Mouse (Mus musculus) megakaryocyte, embryonic 14.5 days (primary cell): ENCODE measurements at regions not wholly inside any gene's neighbourhood (a gene's known extent, or its start where the extent isn't known, plus 50 kb on each side); places are given as distances from the start of the nearest gene placed in this dataset.

Experiments used
- H3K27me3 ChIP-seq: replicated peaks from 2 replicates; pipeline ENCODE3; 2012; ENCODE audit warnings: inconsistent platforms
- H3K36me3 ChIP-seq: replicated peaks from 2 replicates; pipeline ENCODE3; 2012; ENCODE audit warnings: low read length, inconsistent platforms, mixed read lengths
- H3K4me1 ChIP-seq: 2 replicates; pipeline ENCODE4 v1.6.1; 2012; ENCODE audit warnings: inconsistent platforms
- H3K4me3 ChIP-seq: replicated peaks from 2 replicates; pipeline ENCODE3; 2012; ENCODE audit warnings: moderate library complexity, mild to moderate bottlenecking, inconsistent platforms
- H3K9me3 ChIP-seq: 2 replicates; pipeline ENCODE4 v1.6.1; 2012; ENCODE audit warnings: inconsistent platforms
- FLI1 ChIP-seq: IDR thresholded peaks from 2 replicates; pipeline ENCODE4 v1.6.1; 2012; ENCODE audit warnings: low read length, inconsistent platforms, mixed read lengths
- GATA1 ChIP-seq: IDR thresholded peaks from 3 replicates; pipeline ENCODE4 v1.6.1; 2012; ENCODE audit warnings: mixed read lengths, low read length, inconsistent platforms, borderline replicate concordance

DNA sequence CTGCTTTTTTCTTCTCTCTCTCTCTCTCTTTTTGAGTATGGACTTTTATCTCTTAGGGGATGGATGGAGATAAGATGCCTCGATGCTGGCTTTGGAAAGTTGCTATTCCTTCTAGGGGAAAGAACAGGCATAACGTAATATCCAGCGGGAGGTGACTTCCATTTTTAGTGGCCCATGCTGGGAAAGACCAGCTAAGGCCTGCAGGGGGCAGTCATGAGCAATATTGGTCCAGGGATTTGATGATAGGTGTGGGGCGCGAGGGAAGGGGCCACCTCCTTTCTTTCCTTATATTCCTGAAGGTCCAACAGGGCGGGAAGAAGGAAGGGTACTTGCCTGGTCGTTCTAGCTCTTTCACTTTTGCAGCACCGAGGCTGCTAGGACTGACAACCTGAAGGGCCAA, 160.8 kb downstream of the Etnk1 start:
- H3K4me3 ChIP-seq: no peak overlapping the region
- no peaks in the 10 kb centered on the region for H3K36me3 ChIP-seq
- H3K27me3 ChIP-seq: no peaks in the 10 kb centered on the region
- H3K4me1 ChIP-seq: peaks cover 12% of the 10 kb centered on the region; the same call in 1 of the 2 replicates
- TF ChIP-seq FLI1 (no peak), GATA1 (no peak)
- peaks cover 25% of the 10 kb centered on the region for H3K9me3 ChIP-seq

DNA sequence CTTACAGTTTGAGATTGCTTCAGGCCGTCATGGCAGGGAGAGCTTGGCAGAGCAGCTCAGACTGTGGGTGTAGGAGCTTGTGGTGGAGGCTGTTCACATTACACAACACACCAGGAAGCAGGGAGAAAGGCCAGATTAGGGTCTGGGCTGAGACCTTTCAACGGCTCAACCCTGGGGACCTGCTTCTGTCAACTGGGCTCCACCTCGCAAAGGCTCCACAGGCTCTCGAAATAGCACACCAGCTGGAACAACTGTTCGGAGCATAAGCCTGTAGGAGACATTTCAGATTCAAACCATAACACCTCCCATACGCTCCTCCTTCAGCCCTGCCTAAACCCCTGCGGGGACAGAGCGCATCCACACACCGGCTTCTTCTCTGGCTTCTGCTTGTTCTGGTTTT, 161.2 kb downstream of the Etnk1 start:
- Histone ChIP-seq H3K27me3 (no peaks in the 10 kb centered on the region), H3K36me3 (no peaks in the 10 kb centered on the region), H3K4me1 (peaks cover 12% of the 10 kb centered on the region; the same call in 1 of the 2 replicates), H3K9me3 (peaks cover 25% of the 10 kb centered on the region), H3K4me3 (no peak overlapping the region)
- no peak for TF ChIP-seq GATA1
- TF ChIP-seq FLI1: no peak

DNA sequence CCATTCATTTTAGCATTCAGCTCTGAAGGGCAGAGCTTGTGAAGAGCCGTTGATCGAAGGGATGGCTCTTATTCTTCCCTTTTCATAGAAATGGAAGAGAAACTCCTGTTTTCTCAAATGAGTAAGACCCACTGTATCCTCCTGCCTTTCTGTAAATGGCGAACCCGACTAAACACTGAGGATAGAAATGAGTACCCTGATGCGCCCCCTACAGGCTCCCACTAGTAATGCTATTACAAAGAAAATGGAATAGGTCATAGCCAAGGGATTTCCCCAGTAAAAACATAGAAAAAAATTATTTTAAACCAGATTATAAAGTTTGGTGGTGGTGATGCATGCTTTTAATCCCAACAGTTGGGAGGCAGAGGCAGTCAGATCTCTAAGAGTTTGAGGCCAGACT, 162.1 kb downstream of the Etnk1 start:
- Histone ChIP-seq H3K4me1 (peaks cover 13% of the 10 kb centered on the region; the same call in 1 of the 2 replicates), H3K27me3 (no peaks in the 10 kb centered on the region), H3K9me3 (peaks cover 25% of the 10 kb centered on the region), H3K4me3 (no peak overlapping the region), H3K36me3 (no peaks in the 10 kb centered on the region)
- TF ChIP-seq GATA1: no peak
- TF ChIP-seq FLI1: no peak

DNA sequence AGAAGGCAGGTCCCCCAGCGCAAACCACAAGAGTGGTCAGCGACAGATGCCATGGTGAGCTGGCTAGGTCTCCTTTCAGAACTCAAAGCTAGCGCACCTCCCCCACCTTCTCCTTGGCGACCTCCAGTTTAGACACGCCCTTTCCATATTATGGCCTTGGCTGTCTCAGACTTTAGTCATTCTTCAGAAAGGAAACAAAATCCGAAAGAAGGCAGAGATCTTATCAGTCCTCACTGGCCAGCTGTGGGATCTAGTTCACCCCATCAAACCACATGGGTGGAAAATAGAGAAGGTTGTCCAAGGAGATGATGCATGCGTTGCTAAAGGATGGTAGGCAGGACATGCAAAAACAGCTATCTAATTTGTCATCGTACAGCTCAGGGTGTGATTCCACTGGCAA, 166.5 kb downstream of the Etnk1 start:
- peaks cover 4% of the 10 kb centered on the region; the same call in 1 of the 2 replicates for H3K4me1 ChIP-seq
- peaks cover 10% of the 10 kb centered on the region for H3K9me3 ChIP-seq
- no peaks in the 10 kb centered on the region for H3K36me3 ChIP-seq
- H3K4me3 ChIP-seq: no peak overlapping the region
- TF ChIP-seq FLI1 (no peak), GATA1 (no peak)
- no peaks in the 10 kb centered on the region for H3K27me3 ChIP-seq

DNA sequence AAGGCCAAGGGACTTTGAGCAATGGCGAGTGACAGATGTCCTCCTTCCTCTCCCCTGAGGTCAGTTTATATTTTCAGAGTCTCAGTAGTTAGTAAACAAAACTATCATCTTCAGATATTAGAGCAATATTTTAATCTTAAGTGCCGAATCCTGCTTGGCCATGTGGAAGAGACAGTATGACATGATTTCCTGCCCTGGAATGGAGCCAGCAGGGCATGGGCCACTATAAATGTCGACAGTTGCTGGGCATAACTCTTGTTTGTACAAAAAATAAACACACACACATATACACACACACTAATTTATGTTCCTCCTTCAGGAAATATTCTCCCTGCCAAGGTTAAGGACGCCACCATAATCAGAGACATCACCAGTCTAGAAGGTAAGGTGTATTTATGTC, 169.6 kb downstream of the Etnk1 start:
- no peaks in the 10 kb centered on the region for H3K9me3 ChIP-seq
- TF ChIP-seq FLI1: no peak
- TF ChIP-seq GATA1: no peak
- no peaks in the 10 kb centered on the region for H3K36me3 ChIP-seq
- H3K4me3 ChIP-seq: no peak overlapping the region
- peaks cover 4% of the 10 kb centered on the region; the same call in 1 of the 2 replicates for H3K4me1 ChIP-seq
- no peaks in the 10 kb centered on the region for H3K27me3 ChIP-seq

DNA sequence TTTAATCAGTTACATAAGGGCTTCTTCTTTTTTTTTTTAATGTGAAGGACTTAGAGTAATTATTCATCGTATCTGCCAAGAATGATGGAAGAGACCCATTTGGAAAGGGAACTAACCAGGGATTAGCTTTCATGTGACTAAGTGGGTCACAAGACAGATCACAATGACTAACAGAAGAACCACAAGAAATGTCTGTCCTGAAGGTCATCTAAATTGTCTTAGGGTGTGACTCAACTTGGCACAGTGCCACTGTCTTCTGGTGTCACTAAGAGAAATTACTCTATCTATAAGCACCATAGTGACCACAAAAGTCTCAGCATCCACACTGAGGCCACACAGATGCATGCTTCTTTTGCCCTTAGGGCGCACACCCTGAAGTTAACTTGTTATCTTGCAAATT, 182.0 kb downstream of the Etnk1 start:
- TF ChIP-seq FLI1: no peak
- no peak for TF ChIP-seq GATA1
- peaks cover 6% of the 10 kb centered on the region; the same call in 1 of the 2 replicates for H3K9me3 ChIP-seq

DNA sequence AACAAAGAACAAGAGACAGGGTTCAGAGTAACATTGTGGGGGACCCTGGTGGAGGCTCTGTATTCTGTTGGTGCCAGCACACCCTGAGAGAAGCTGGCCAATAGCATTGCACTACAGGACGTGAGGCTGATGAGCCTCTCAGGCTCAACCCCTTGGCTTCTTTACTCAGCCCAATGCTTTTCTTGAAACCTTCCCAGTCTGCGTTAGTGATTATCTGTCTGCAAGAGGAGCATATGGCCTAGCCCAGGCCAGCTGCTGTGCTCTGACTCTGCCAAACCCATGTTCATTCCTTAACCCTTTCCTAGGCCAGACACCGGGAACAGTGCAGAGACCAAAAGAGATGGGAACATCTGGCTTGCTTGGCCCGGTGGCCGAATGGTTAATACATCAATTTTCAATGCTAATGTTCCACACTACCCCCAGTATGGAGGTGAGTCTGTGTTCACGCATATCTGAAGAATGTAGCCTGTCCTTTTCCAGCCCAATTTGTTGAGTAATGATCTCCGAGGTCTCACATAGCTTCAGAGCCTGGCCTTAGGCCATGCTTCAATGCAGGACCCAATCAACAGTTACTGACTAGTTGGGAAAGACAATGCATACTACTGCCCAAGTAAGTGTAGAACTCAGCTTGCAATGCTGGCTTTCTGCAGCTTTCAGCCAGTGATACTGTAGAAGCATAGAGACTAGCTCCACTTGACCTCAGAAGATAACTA, 192.5 kb downstream of the Etnk1 start:
- no peaks in the 10 kb centered on the region for H3K27me3 ChIP-seq

More for the DNA sequence above, 182.0 kb downstream of the Etnk1 start:
- H3K27me3 ChIP-seq: peaks cover 2% of the 10 kb centered on the region
- peaks cover 13% of the 10 kb centered on the region for H3K4me1 ChIP-seq
- no peak overlapping the region for H3K4me3 ChIP-seq
- H3K36me3 ChIP-seq: no peaks in the 10 kb centered on the region

DNA sequence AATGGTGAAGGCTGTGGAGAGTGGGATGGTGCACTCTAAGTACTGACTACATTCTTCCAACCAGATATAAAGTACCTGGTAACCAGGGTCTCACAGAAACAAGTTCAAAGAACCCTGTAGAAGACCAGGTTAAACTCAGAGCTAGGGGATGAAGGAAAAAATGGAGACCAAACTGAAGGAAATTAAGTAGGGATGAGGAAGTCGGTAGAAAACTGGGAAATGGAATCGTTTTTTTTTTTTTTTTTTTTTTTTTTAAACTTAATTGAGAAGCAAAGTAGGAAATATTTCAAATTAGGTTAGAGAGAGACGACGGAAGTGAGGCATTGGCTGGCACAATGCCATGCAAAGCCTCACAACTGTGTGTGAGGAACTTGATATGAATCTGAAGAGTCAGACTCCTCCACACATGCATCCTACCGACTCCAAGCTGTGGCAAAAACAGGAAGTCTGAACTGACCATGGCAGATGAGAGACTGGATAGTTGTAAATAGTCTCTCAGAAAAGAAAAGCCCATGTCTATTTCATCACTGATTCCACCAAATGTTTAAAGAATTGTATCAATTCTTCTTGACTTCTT, 194.2 kb downstream of the Etnk1 start:
- peaks cover 59% of the 10 kb centered on the region for H3K4me1 ChIP-seq

More for the DNA sequence above, 192.5 kb downstream of the Etnk1 start:
- TF ChIP-seq GATA1 (no peak), FLI1 (no peak)
- H3K36me3 ChIP-seq: peaks cover 8% of the 10 kb centered on the region
- peaks cover 4% of the 10 kb centered on the region; the same call in 1 of the 2 replicates for H3K9me3 ChIP-seq
- peaks cover 49% of the 10 kb centered on the region for H3K4me1 ChIP-seq
- H3K4me3 ChIP-seq: no peak overlapping the region

DNA sequence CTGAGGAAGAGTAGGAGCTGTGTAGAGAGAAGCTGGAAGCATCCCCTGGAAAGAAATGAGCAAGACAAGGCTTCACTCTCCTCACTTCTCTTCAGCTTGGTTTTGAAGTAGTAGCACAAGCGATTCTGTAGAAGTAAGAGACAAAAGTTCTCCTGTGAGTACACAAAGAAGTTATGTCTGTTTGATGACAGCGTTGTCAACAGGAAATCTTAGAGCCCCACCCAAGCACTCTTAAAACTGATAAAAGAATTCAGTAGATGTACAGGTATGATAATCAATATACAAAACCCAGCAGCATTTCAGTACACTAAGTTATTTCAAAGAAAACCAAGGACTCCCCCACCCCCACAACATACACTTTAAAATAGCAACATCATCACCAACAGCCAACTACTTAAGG, 194.9 kb downstream of the Etnk1 start:
- peaks cover 13% of the 10 kb centered on the region for H3K36me3 ChIP-seq
- no peak for TF ChIP-seq GATA1
- TF ChIP-seq FLI1: no peak
- peaks cover 64% of the 10 kb centered on the region for H3K4me1 ChIP-seq
- peak overlapping the region; percentile 14 for H3K4me3 ChIP-seq
- H3K9me3 ChIP-seq: peaks cover 10% of the 10 kb centered on the region
- H3K27me3 ChIP-seq: no peaks in the 10 kb centered on the region

More for the DNA sequence above, 194.2 kb downstream of the Etnk1 start:
- Histone ChIP-seq H3K36me3 (peaks cover 11% of the 10 kb centered on the region), H3K27me3 (no peaks in the 10 kb centered on the region), H3K4me3 (no peak overlapping the region), H3K9me3 (peaks cover 10% of the 10 kb centered on the region)
- no peak; the same call in 2 of the 3 replicates for TF ChIP-seq GATA1
- no peak for TF ChIP-seq FLI1

DNA sequence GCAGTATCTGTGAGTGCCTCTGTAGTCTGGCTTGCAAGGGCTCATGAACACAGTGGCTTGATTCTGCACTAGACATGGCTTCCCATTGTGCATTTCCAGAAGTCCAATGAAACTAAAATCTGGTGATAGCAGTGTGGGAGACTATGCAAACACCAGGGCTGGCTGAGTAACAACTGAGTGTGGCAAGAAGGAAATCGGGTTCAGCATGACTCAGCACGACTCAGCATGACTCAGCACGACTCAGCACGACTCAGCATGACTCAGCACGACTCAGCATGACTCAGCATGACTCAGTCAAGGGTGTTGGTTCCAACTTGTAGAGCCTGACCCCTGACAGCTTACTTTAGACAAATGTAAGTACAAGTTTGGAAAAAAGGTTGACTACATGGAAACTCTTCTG, 198.8 kb downstream of the Etnk1 start:
- H3K27me3 ChIP-seq: no peaks in the 10 kb centered on the region
- H3K4me1 ChIP-seq: peaks cover 78% of the 10 kb centered on the region
- H3K4me3 ChIP-seq: peak overlapping the region; percentile 65
- peaks cover 6% of the 10 kb centered on the region for H3K36me3 ChIP-seq
- H3K9me3 ChIP-seq: peaks cover 6% of the 10 kb centered on the region
- TF ChIP-seq GATA1: no peak
- no peak for TF ChIP-seq FLI1

DNA sequence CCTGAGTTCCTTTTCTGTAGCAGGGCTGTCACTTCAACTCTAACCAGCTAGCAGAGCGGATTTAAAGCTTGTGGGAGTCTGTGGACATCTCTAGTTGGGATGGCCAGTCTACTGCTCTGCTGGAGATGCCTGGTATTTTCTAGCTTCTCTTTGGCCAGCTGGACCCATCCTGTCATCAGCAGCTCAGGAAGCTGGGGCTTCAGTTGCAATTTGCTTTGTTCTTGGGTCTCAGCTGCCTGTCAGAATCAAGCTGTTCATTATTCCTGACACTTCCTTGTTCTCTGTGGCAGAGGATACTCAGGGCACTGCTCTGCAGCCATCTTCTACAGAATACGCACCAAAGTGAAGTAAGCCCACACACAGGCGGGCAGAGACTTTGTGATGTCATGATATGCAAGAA, 200.8 kb downstream of the Etnk1 start:
- H3K27me3 ChIP-seq: no peaks in the 10 kb centered on the region
- H3K4me3 ChIP-seq: no peak overlapping the region
- H3K36me3 ChIP-seq: peaks cover 6% of the 10 kb centered on the region
- peaks cover 59% of the 10 kb centered on the region for H3K4me1 ChIP-seq
- TF ChIP-seq GATA1 (no peak), FLI1 (no peak)
- peaks cover 6% of the 10 kb centered on the region for H3K9me3 ChIP-seq
